Mouse (Mus musculus) testis, postnatal 14 days (tissue): ENCODE measurements at regions not wholly inside any gene's neighbourhood (a gene's known extent, or its start where the extent isn't known, plus 50 kb on each side); places are given as distances from the start of the nearest gene placed in this dataset.

Experiments
- DNase-seq: peaks from one replicate; pipeline ENCODE4 v3.0.0; 2021; ENCODE audit warnings: low spot score

DNA sequence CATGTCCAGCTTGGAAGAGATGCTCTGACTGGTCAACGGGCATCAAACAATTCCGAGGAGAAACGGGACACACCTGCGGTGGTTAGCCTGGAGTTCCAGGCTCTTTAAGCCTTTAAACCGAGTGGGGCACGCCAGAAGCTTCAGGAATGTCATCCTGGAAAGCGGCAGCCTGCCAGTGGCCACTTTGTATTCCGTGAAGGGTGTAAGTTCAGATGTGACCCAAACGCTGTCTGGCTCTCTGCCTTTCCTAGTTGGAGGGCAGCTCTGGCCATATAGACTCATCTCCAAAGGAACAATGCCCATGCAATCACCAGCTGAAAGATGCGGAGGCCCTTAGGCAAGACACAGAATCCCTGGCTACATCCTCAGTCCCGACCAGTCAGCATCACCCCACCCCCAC lies 597.8 kb upstream of the Gm10131 start:
- no peak for DNase-seq

DNA sequence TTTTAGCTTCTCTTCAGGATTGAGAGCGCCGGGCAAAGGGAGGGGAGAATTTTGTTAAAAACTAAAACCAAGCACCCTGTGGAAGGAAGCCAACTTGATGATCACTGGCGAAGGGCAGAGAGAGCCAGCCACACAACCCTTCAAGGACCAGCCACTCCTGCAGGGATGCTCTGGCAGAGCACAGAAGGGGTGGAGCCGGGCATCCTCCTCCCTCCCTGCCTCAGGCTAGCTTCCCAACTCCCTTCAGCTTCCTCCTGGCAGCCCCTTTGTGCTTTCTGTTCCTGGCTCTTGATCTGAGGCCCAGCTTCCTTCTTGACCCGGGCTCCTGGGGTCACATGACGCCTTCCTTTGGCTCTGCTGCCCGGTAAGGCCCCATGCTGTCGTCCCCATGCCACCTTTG lies 591.8 kb upstream of the Gm10131 start:
- DNase-seq, result no peak

DNA sequence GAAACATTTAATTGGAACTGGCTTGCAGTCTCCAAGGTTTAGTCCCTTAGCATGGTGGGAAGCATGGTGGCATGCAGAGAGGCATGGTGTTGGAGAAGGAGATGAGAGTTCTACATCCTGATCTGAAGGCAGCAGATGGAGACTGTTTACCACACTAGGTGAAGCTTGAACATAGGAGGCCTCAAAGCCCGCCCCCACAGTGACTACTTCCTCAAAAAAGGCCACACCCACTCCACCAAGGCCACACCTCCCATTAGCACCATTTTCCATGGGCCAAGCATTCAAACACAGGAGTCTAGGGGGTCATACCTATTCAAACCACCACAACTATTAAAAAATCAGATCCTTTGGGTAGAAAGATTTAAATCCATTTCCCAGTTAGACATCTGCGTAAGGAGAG lies 591.3 kb upstream of the Gm10131 start:
- no peak for DNase-seq

DNA sequence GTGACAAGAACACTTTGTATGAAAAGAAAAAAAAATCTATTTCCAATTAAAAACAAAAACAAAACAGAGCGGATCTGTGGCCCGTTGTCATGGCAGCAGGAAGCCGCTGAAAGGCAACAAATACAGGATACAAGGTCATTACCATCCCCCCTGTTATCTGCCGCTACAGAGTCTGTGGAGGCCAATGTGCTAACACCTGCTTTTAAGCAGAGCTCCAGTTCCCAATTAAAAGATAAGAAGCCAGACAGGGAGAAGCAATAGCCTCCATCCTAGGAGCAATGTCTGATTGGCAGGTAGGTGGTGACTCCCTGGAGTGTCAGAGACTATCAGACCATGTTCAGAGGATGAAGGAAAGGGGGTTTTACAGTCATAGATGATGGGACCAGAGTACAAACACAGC lies 587.5 kb upstream of the Gm10131 start:
- no peak for DNase-seq

DNA sequence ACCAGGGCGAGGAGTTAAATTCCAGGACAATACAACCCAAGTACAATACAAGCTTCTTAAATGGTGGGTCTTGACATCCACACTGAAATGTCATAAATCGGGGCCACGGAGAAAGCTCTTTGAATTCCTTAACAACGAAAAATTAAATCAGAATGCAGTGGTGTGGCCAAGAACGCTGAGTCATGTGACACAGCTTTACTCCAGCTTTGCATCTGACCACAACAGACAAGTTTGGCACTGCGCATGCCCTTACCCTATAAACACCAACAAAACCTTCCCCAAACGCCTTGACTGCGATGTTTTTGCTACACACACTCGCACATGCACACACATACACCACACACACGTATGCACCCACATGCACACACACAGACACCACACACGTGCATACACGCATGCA lies 584.8 kb upstream of the Gm10131 start:
- DNase-seq, result no peak

DNA sequence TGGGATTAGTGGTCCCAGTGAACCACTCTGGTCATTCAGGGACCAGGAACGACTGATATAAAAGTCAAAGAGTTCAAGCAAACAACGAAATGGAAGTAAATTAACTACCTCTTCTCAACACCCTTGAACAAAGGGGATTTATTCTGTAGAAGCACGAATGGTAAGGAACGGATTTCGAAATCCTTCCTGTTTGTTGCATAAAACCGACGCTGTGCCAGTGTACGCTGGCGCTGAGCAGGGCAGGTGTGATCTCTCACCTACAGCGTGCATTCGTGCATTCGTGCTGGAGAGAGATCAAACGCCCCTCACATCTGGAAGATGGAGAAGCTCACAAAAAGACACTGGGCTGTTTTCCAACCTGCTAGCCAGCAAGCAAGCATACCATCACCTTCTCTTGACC lies 581.1 kb upstream of the Gm10131 start:
- DNase-seq, result no peak

DNA sequence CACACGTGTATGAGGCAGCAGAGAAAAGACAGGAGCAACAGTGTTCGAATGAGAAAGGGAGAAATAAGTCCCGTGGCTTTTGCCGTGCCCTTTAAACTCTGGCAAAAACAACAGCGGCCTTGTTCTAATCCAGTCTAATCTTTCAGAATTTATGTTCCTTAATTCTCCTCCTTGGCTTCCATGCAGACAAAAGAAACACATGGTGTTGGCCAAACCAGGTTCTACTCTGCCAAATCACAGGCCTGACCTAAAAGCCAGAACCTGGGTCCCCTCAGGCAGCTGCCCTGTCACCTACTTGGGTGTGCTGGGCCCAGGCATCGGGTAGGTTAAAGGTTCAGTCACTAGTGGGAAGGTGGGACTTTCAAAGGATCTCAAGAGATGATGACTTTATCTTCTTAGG lies 580.2 kb upstream of the Gm10131 start:
- DNase-seq, result no peak

DNA sequence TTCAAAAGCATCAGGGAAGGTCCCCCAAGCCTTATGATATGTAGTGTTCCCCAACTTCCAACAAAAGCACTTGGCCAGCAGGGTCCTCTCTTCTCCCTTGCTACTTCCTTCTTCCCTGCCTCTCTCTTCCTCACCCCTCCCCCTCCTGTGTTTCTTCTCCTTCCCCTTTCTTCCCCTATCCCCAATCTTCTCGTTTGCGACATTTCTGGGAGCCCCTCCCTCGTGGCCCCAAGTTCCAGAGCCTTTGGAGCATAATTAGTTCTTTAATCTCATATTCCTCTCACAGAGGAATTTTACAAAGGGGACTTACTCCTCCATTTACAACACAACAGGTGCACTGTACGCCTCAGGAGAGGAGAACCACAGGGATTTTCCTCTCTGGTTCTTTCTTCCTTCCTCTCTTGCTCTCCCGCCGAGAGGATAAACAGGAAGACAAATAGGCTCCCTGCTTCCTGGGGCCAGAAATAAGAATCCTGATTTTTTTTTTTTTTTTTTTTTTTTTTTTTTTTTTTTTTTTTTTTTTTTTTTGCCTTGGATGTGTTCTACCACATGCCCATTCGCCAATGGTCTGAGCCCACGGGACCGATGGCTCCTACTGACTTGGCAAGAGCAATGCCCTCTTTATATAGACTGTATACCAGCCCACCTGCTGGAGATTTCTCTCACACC lies 578.4 kb upstream of the Gm10131 start:
- no peak for DNase-seq

DNA sequence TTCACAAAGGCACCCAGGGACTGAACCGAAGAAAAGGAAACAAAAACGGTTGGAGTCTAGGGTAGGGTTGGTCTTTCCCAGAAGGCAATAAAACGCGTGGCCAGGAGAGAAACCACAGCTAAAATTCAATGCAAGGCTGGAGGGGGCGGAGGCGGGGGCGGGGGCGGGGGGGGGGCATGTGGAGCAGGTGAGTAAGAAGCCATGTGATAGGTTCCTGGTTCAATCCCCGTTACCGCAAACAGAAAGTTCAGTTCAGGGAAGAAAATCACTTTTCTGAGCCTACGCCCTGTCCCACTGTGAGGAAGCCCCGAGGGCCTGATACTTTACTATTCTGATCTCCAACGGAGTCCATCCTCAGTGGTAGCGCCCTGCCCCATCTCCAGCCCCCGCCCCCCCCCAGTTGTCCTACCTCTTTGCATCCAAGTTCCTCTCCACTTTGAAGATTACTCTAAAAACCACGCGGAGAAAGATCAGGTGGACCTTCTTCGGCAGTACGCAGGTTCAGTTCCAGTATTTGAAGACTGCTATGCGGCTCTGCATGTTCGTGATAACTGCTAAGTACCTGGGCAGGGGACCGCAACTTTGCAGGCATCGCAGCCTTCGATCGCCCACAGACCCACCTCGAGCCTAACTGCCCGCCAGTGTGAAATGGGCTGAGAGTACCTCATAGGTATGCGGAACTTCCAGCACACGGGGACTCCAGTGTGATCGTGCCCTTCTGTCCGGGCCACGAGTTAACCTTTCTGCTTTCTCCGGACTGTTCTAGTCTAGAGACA lies 577.7 kb upstream of the Gm10131 start:
- DNase-seq, result no peak

DNA sequence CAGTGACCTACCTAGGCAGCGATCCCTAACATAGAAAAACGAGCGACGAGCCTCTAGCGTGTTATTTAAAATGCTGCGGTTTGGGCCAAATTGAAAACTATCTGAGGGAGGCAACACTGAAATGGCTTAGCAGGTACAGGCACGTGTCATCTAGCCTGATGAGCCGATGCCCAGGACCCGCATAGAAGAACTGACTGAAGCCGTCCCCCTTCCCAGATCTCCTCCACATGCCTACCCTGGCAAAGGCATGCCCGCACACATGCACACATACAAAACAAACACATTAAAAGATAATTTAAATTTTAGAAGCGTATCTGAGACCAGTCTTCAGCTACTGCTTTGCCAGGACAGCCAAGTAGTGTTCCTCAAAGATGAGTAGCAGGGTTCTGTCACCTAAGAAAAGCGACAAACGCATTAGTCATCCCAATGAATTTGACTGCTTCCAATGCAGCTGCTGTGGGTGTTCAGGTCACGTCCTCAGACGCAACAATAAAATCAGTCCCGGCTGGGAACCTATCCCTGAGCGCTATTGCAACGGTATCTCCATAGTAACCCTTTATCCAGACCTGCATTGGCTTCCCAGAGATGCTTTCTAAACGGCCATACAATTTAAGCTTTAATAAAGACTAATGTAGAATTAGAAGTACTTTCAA lies 577.0 kb upstream of the Gm10131 start:
- no peak for DNase-seq

DNA sequence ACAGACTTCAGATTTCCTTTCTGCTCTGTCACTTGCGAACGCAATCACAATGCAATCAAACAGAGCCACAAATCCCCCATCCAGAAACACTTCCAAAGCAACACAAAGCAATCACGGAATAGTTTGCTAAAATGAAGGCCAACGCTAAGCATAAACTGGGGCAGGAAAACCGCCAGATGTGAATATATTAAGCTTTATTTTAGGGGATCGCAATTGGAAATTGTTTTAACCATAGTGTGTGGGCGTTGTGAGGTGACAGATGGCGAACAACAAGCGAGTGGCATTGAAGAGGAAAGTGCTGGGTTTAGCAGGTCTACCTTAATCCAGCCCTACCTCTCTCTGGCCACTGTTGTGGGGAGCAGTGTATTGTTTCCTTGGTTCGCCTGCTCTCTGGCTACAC lies 574.8 kb upstream of the Gm10131 start:
- DNase-seq, result no peak

DNA sequence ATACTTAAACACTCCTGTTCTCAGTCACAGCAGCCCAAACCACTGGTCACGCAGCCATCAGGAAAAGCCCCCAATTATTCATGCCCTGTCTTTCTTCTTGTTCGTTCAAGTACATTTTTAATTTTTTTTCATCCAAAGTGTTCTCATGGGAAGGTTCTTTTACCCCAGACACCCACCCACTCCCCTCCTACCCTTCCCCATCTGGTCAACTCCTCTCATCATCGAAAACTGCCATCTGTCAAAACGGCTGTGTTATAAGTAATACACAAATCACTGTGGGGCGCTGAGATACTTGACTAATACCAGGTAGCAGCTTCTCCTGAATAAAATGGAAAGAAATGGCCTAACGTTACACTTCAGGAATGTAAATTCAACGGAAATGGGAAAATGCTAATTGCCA lies 573.1 kb upstream of the Gm10131 start:
- DNase-seq, result no peak

DNA sequence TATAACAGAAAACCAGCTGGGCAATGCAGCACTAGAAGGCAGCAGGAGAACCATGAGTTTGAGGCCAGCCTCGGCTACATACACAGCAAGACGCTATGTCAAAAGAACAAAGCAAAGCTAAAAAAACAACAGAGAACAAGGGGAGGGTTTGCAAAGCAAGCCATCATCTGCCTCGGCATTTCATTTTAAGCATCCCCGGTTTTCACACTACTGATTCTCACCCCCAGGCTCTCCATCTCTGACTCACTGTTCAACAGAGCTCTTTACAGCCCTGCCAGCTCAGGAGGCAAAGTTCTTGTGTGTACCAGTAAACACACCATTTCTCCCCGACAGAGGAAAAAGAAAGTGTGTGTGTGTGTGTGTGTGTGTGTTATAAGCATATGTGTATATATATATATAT lies 571.6 kb upstream of the Gm10131 start:
- no peak for DNase-seq

DNA sequence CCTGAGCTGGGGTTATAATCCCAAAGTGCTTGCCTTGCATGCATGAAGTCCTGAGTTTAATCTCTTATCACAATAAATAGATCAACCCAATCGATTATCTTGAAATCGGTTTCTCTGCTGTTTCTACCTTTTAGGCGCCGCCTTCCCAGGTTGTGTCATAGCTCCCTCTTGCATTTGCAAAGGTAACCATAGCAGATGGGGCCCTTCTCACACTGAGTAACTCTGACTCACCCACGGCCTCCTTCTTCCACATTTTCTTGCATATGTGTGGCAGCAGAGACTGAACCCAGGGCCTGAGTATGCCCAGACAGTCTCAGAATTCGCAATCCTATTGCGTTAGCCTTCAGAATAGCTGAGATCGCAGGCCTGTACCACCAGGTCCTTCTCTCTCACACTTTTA lies 570.7 kb upstream of the Gm10131 start:
- no peak for DNase-seq

DNA sequence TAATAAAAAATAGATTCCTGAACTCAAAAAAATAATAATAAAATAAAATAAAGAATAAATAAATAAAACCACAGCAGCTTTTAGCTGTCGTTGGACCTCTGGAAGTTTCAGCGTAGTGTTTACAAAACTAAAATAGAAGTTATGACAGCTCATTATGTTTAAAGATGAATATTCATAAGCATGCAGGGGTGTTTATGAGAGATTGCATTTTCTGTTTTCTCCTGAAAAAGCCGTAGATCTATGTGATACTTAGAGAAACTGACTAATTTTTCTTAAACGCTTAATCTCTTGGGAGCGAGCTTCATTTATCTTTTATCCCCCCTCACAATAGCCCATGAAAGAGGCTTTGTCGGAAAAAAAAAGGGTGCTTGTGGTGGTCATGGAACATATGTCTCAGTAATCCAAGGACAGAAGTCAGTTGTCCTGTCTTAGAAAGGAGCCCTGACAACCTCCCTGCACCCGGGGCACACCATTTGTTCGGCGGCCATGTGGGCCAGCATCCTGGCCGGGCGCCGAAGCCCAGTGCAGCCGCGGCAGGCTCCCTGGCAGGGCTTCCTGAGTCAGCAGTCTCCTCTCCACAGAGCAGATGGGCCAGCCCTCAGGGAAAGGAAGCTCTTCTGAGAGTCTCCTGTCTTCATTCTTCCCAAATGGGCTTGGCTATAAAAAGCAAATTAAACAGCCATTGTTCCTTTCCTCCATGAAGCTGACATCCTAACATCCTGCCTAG lies 568.2 kb upstream of the Gm10131 start:
- no peak for DNase-seq

DNA sequence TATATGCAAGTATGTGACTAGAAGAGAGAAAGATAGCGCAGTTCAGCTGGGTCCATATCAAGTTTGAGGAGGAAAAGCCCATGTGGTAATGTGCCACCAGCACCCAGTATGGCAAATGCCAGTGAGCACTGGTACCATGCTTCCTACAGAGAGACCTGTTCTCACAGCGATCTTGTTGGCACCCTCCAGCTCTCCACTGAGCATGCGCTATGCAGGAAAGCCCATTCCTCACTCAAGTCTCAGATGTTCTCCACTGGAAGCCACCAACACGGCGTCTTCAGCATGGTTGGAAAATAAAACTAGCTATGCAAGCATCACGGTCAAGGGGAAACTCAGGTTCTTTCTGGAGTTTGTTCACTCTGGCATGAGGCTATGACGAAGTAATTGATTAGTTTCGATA lies 567.3 kb upstream of the Gm10131 start:
- DNase-seq, result no peak

DNA sequence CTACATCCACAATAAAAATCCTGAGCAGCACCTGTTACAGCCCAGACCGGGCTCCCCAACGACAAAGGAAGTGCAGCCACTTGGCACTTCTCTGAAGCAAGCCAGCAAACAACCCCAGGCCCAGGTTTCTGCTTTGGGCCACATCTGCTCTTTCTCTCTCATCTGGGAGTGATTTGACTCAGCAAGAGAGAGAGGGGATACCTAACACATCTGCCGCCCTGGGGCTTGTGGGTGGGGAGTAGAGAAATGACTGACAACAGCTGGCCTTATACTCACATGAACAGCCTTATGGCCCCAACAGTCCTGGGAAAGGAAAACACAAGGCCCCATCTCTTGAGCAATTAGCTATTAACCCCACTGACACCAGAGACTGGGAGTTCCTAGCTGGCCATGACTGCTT lies 560.2 kb upstream of the Gm10131 start:
- DNase-seq, result no peak

DNA sequence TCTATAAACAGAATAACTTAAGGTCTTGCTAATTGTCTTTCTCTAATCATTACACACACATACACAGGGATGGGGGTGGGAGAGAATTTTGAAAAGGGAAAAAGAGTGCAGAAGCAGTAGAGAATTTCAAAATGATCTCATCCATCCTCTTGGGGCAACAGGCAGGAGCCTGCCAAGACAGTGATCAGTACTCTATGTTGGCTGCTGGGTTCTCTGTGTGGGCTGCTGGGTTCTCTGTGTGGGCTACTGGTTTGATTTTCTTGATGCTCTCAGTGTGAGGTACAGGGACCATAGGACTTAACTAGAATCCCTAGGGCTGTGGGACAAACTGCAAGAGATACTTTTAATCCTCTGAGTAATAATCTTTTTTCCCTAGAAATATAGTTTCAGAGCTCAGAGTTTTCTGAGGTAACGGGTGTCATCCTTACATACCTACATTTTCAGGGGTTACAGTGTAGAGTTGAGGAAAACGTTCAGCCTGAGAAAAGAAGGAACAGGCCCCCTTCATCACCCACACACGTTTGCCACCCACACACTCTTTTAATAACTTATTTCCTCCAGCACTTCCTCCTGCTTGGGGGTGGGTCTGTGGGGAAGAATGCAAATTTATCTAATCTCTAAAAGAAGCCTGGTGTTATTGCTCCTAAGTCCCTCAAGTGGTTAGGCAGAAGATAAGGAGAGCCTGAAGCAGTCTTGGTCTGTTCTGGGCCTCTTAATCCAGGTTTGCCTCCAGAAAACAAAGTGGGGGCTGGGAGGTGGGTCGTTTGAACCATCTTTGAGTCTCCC lies 559.6 kb upstream of the Gm10131 start:
- DNase-seq, result no peak

DNA sequence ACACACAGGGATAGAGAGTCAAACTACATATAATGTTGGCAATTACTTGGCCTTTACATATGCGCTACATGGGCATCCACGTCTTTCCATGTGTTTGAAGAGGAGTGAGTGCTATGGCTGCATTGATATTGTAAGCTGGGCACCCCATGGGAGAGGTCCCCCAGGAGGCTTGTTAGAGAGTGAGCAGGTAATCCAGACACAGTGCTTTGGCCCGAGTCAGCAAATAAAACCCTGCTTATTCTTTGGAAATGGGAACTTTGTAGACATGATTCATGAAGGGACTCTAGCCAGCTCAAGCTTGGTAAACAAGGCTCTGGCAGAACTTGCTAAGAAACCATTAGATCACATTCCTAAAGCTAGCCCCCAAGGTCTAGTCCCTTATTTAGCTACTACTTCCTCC lies 557.6 kb upstream of the Gm10131 start:
- DNase-seq, result no peak

DNA sequence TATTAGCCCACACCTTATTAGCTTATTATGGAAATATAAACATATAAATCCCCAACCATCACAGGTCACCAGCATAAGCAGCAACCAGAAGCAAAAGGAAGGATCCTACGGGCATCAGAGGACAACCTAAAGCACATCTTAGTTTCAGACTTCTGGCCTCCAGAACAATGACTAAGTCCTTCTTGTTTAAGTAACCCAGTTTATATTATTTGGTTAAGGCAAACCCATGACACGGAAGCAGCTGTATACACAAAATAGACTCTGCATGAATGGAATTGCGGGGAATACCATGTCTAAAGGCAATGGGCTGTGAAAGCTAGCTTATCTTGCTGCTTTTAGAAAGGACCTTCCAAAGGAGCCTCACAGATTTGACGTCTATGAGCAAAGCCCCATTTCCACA lies 552.9 kb upstream of the Gm10131 start:
- no peak for DNase-seq

DNA sequence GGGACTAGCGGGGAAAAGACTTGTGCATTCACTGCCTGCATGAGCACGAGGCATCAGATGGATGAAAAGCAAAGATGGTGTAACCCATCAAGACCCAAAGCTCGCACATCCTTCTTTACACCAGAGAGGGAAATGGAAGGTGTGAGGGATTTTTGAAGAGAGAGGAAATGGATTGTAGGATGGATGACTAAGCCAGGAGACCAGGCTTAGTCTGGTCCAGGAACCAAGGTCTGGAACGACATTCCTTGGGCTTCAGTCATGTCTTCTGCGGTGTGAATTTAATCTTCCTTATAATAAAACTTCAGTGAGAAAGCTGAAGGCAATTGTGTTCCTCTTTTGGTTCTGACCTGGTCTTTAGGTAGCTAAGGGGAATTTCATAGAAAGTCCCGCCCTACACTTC lies 551.0 kb upstream of the Gm10131 start:
- no peak for DNase-seq

DNA sequence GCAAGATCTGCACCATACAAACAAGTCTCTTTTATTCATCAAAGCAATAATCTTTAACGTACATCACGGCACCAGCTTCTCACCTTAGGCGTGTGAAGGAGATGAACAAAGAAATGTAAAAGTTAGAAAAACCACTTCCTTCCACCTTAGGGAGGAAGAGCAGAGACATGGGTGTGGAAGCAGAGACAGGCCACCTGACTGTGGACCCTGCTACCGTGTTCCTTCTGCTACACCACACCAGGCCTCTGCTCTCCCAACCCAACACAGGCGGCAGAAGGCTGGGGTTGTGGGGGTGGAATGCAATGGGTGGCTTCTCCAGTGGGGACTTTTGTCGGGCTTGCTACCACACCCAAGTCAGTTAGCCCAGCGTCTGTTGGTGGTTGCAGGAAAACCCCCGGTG lies 540.2 kb upstream of the Gm10131 start:
- no peak for DNase-seq
